Mouse (Mus musculus) right cerebral cortex, postnatal 4 days (tissue): ENCODE data around the gene Serinc5.

Experiments used
- DNase-seq: peaks from one replicate; pipeline ENCODE4 v3.0.0-alpha.2; 2022

The Serinc5 gene

DNA sequence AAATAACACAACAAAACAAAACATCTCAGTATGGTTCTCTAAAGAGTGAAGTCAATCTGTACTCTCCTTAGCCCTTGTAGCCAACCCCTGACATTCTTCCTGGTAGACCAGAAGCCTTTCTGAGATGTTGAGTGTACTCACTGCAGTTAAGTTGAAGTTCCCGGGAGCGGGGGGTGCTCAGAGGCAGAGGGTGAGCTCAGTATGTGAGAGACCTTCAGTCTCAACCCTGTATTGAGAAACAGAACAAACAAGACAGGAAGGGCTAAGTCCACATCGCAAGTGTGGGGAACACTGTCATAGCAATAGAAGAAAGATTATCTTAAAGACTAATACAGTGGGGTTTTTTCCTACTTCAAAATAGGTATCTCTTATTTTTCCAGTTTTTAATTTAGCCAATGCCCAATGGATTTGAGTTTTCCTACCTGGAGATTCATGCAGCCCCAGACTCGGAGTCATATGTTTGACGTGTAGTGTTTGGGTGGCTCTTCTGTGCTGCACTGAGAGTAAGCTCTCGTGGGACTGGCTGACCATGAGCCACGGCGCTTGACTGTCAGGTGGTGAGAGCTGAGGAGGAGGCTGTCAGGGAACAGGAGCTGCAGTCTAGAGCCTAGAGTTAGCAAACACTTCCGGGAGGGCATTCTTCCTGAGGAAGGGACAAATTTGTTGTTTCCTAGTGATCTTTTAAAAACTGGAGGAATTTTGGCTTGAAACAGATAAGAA lies 95.6 kb downstream of the Serinc5 start:
- DNase-seq = no peak

DNA sequence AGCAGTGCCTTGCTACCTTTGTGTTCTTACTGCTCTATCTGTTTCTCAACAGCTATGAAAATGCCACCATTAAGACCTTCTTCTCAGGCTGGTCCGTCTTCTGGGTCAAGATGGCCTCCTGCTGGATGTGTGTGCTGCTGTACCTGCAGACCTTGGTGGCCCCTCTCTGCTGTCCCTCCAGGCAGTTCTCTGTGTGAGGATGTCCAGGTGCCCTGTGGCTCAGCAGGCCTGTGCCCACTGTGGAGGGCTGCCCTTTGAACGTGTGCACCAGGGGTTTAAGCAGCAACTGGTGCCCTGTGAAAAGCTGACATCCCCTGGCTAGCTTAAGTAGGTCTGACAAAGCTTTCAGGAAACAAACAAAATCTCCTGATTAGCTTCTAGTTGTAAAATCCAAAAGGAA lies 97.0 kb downstream of the Serinc5 start:
- DNase-seq = no peak

DNA sequence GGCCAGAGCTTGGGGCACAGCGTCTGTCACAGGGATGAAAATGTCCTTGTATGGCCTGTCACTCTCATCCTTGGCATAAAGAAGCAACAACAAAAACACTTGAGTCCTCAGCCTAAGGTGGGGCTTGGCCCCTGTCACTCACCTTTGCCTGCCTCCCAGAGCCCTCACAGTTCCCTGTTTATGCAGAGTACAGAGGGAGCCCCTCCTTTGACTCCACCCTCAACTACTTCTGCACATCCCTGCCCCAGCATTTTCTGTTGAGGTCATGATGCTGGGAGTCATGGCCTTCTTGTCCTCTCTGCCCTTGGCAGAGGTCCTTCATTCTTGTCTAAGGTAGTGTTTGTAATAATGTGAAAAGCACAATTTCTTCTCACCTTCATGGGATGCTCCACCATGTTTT lies 97.6 kb downstream of the Serinc5 start:
- no peak for DNase-seq

DNA sequence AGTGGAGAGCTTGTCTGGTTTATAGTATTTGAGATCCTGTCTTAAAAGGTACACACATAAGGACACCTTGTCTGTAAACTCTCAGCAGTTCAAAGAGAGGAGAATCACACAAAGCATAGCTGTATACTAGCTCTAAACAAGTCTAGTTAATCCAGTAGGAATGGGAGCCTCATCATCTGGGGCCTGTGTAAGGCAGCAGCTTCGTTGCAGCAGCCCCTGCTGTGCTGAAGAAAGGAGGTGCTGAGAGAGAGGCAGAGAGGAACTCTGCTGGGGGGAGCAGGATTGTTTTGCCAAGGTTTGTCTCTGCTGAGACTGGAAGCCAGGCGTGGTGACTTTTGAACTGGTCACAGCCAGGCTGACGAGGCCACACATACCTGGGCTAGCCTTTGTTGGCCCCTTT lies 98.6 kb downstream of the Serinc5 start:
- no peak for DNase-seq

DNA sequence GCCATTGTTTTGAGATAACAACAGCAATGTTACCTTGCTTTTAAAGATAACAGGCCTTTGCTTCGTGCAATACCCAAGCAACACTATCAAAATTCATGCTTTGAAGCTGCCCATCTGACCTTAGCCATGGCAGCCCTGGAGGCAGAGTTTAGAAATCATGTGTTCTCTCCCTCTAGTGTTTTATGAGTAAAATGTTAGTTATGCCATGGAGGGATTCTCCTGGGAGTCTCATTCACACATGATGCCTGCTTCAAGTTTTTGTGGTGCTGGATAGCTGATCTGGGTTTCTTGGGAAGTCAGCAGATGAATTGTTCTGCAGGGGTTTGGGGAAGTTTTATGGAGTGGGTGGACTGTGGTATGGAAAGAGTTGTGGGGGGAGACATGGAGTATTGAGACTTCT lies 99.5 kb downstream of the Serinc5 start:
- DNase-seq = no peak

DNA sequence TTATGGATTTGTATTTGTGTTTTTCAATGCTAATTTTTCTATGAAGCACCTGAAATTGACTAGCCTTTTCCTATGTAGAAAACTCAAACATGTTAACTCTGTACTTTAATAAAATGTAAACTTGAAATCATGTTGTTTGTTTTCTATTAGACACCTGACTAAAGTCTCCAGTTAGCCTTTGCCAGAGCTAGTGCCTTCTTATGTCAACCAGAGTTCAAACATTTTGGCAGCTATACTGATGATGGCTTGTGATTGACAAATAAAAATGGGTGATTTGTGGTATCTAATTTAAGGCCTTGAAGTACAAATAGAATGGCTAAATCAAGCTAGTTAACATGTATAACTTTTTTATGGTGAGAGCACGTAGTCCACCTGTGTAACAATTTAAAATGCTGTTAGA lies 100.9 kb downstream of the Serinc5 start:
- no peak for DNase-seq

DNA sequence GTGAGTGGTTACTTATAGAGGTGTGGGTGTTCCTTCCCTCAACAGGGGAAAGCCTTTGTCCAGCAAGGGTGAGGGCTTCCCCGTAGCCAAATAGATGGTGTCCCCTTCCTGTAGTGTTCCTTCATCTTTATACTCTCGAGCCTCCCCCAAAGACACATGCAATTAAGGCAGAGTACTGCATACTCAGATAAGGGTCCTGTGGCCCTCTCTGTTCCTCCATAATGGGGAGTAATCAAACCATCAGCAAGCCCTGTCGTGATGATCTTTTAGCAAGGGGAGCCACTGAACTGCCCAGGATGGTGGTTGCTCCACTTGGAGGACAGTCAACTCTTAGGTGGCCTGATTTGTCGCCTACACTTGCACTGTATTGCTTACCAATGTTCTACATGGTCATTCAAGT lies 101.7 kb downstream of the Serinc5 start:
- DNase-seq = no peak

DNA sequence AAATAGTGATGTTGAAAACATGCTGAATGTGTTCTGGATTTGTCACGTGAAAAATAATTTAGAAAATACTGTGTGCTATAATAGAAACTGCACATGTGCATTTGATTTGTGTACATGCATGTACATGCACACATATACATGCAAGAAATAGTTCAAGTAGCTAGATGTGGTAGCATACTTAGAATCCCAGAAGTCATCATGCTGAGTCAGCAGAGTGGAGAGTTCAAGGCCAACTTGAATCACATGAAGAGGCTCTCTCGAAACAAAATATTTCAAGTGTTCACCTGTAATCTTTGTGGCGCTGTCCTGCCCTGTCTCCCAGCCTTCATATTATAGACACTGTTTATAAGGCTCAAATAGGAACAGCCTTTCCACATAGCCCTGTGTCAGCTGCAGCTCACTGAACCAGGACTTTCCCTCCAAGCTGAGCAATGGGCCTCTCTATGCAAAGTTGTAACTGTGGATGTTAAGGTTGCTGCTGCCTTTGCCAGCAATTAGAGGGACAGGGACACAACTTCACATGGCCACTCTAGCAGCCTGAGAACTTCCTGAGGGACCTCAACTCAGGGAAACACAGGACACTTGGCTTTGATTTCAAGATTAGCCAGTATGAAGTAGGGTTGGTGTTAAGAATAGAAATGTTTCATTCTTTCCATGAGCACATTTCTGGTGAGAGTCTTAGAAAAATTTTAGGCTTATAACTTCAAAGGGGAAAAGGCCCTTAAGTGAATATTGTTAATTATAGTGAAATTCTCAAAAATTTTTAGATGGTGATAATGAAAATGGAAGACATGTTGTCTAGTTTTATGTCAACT lies 107.2 kb downstream of the Serinc5 start:
- no peak for DNase-seq

DNA sequence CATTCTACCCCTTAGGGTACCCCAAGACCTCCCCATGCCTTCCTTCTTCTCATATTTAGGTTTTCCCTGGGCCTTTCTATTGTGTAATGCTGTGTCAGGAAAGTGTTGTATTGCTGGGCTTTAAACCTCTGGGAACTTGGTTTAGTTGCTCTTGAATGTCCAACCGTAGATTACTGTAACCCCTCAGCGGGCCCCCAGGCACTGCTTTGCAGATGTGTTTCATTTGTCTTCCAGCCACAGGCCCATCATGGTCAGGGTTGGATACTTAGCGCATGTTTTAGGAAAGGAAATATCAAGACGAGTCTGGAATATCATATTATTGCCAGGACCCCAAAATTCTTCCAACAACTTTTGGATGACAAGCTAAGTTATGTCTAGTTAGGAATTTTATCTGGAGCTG lies 110.1 kb downstream of the Serinc5 start:
- no peak for DNase-seq

DNA sequence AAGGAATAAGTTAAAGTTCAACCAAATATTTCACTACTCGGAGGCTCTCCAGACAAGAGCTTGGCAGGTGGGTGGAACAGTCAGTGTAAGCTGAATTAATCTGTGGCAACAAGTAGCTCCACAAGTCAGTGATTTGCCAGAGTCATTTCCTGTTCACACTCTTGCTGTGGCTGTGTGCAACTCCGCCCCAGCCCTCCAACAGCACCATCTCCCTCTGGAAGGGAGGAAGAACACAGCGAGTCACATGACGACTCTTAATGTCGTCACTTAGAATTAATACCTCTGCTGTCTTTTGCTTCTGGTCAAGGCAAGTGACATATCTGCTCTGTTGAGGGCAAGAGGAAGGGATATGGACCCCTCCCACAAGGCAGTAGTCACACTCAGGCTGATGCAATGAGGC lies 111.5 kb downstream of the Serinc5 start:
- no peak for DNase-seq

DNA sequence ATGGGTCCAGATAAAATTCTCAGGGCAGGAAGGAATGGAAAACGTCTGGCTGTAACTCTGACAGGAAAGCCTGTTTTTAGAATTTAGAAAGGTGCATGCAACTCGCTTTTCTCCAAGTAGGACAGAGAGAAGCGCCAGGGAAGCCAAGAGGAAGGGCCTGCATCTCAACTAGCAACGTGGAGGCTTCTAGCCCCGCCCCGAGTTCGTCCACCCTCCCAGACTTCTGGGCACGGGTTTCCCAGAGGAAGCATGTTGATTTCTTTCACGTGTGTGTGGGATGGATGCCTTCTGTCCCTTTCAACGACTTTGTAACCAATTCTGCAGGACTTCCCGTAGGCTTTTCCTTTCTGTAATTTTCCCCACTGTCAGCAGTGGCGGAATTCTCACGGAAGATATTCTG lies 118.9 kb downstream of the Serinc5 start:
- no peak for DNase-seq

DNA sequence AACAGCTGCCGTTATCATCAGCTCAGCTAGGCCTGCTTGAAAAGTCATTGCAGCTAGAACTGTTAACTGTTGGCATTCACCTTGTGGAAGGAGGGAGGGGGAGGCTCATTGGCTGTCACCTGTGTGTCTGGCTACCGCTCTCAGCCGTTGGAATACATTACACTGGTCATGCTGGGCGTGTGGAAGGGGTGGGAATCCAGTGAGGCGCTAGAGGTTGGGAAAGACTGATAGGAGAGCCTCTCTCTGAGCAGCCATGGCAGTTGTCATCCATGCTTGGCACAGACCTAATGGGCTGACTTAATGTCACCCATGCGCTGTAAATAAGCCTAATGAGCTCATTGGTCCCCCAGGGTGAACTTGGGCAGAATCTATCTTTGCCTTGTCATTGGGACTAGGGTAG lies 120.9 kb downstream of the Serinc5 start:
- DNase-seq = no peak

DNA sequence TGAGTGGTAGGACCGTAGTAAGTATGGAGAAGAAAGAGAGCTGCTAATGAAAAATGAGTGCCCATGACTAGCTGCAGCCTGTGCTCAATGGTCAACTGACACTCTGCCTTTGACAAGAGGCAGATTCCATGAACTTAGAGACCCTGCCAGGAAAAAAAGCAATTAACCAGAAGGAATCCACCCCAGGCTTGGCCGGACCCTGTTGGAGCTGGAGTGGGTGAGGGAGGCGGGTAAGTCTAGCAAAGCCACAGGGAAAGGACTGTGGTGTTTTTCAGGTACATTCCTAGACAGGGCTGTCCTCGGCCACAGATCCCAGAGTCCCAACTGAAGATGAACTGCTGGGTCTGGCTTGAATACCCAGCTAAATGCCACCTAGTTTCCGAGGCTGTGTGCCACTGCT lies 121.9 kb downstream of the Serinc5 start:
- DNase-seq = no peak

DNA sequence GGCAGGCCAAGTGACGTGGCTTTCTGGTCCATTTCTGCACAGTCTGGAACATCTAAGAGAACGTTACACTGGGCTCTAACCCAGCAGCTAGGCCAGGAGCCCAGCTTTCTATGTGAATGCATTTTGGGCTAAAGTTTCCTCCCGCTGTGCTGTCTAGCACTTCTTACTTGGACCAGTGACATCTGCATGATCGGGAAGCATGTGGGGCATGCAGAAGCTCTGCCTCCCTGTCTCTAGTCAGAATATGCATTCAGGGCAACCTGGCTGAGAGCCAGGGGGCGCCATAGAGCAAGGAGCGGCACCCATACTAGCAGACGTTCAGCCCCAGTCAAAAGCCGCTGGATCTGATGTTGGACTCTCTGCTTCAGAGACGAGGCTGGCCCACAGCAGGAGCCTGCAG lies 122.4 kb downstream of the Serinc5 start:
- DNase-seq = peak; percentile 60

DNA sequence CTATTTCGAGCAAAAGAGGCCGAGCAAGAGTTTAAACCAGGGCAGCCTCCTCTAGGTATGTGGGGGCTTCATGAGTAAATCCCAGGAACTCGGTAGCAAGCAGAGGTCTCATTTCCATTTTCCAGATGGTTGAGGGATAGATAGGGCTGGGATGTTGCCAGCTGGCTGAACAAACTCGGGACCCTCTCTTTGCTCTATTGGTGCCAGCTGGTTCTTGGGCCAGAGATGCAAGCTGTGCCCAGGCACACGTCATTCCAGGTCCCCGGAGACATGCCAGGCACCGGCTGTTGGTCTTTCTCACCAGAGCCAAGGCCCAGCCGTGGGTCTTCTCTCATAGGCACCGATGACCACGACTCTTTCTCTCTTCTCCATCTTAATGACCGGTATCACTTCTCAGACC lies 122.8 kb downstream of the Serinc5 start:
- DNase-seq = peak; percentile 63

DNA sequence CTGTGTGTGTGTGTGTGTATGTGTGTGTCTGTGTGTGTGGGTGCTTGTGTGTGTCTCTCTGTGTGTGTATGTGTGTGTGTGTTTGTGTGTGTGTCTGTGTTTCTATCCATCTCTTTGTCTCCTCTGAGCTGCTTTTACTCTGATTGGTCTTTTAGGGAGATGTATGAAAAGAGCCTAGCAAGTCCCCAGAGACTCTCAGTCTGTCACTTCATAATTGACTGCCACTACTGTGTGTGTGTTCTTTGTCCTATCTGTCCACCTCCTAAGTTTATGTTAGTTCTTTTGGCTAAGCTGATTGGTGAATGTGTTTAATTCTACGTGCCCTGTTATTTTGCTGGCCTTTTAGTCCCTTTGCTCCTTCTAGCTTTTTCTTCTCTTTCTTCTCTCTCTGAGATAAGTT lies 124.8 kb downstream of the Serinc5 start:
- no peak for DNase-seq

DNA sequence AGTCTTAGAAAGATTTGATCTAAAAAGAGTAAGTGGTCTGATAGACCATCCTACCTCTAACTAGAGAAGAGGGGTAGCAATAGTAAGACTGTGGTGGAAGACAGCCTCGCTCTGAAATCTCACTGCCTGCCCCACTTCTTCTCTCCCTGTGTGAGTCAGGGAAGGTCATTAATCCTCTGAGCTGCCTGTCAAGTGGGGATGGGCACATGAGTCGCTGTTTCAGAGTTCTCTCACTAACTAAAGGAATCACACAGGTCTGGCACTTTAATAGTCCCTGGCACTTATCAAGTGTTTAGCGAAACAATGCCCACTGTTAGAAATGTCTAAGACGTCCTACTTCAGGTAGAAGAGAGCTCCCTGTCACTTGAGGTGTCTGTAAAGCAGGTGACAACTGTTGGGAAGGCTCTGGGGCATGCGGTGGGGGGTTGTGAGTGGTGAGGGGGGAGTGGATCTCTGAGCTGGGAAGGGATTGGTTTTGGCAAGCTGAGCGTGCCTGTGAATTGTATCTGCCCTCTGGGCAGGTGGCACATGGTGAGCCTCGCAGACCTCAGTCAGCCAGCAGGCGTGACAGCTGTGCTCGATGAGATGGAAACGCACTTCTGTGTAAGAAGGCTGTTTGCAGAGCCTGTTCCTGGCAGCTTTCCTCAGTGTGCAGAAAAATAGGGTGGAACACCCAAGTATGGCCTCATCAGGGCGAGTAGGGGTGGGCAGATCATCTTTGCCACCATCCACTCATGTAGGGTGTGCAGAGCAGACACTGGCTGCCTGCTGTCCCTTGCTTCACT lies 125.8 kb downstream of the Serinc5 start:
- DNase-seq = no peak

DNA sequence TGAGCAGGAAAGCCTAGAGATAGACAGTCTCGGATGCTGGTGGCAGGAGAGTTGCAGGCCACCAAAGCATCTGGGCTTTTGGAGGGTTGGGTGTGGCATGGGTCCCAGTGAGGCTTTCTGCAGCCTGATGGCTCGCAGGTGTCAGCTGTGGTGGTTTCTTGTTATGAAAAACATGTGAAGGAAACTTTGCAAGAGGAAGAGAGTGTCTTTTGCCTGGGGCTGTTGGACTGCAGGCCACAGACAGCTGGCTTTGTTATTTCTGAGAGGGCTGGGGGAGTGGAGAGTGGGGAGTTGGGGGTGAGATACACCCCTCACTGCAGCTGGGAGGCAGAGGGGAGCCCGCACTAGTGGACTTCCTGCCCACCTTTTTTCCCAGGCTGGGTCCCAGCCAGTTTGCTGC lies 127.9 kb downstream of the Serinc5 start:
- no peak for DNase-seq

DNA sequence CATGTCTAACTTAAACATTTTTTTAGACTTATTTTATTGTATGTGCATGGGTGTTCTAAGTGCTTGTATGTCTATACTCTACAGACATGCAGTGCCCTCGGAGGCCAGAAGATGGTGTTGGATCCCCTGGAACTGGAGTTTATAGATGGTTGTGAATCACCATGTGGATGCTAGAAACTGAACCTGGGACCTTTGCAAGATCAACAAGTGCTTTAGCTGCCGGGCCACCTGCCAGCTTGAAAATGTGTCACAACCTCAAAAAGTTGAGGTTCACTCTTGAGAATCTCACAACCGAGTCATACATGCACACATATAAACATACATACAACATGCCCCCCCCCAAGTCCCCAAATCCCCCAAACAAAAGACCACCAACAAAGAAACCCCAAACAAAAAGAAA lies 129.0 kb downstream of the Serinc5 start:
- DNase-seq = no peak

DNA sequence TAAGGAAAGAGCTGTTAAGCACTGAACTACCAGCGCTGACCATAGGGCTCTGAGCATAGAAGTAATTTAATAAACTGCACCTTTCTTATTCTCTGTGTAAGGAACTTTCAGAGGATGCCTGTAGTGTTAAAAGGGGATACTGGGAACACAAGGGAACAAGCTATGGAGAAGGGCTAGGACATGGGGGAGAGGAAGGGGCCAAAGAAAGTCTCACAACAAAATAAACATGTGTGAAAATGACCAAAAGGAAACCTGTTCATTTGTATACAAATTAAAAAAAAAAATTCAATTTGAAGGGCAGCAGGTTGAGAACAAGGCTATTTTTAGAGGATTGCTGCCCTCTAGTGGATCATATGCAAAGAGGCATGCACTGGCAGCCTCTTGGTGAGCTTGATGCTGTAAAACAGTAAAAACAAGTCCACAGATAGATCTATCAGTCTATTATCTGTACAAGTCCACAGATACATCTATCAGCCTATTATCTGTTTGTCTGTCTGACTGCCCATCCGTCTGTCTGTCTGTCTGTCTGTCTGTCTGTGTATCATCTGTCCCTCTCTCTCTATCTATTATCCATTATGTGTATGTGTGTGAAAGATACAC lies 129.9 kb downstream of the Serinc5 start:
- no peak for DNase-seq

DNA sequence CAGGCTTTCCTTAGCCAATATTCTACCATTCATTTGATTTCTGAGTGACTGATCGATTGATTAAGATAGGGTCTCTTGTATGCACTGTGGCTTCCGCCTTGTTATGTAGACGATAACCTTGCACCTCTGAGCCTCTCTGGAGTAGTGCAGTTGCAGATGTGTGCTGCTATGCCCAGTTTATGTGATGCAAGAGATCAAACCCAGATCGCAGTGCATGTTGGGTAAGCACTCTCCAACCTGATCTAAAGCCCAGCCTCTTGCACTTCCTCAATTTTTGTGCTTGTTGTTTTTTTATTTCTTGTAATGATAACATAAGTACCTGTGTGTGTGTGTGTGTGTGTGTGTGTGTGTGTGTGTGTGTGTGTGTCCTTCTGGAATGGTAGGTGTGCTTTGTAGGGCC lies 132.0 kb downstream of the Serinc5 start:
- no peak for DNase-seq

DNA sequence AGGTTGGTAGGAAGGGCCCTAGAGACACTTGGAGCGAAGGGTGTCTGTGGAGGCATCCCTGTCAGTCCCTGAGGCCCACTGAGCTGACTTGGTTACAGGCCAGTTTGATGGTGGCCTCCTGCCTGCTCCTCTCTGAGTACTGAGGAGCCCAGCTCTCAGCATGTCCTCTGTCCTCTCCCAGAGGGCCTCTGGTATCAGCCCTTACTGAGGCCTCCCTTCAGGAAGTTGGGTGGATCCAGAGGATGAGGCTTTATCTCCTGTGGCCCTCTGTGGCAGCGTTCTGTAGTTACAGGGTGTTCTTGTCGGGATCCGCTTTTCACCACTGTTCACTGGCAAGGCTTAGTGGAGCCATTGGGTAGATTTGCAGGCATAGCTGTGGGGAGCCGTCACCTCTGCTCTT lies 132.4 kb downstream of the Serinc5 start:
- DNase-seq = no peak

DNA sequence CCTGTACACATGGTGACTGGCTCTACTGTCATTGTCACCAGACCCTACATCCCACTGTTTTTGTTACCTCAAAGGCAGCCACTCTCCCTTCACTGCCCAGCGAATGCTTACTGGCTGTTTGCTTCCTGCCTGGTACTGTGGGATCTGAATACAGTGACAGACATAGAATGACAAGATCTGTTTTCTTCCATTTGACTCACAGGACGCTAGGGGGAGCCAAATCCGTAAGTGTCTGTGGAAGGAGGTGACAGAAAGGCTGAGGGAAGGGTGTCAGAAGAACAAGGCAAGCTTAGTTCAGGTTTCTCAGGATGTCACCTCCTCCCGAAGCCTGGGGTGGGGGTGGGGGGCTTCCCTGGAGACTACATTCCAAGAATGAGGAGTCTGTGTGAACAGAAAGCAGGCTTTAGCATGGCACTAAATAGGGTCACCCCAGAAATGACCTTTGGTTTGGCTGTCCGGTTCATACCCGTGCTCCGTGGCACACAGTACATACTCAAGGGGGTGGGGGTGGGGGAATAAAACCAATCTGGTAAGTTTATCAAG lies 140.2 kb downstream of the Serinc5 start:
- peak; percentile 80 for DNase-seq
